Mouse (Mus musculus): ENCODE measurements around the gene Krtap13. TPM values are rescaled to one million over a fixed set of nuclear protein-coding genes. Genes with fewer than 3 reads are reported as not detected.

Krtap13 gene
- polyA plus RNA-seq, 1 experiment from 2014 or later: not detected

GRCm38 (mm10) chr16:88710757-88711156 is 40.7 kb downstream of the Krtap13 start:
- Histone ChIP-seq H3K36me3 (no peaks in the 10 kb centered on the region), H3K4me3 (no peak overlapping the region), H3K4me2 (no peak overlapping the region), H3K27me3 (no peaks in the 10 kb centered on the region), H3K4me1 (no peaks in the 10 kb centered on the region), H3K9me3 (no peaks in the 10 kb centered on the region), H3K9ac (no peak overlapping the region), H3K27ac (no peak overlapping the region)
- no peak for ATAC-seq (ENCODE audit: insufficient number of reproducible peaks, insufficient read depth, low FRiP score, low TSS enrichment, low read depth)
- WGBS: 79% methylated on average over 4 of the region's 4 CpGs

- Histone ChIP-seq H3K27ac (no peak within 1 kb of the TSS), H3K27me3 (no peaks in the 10 kb centered on the region), H3K9me3 (no peaks in the 10 kb centered on the region), H3K4me1 (no peaks in the 10 kb centered on the region), H3K36me3 (no peaks in the 10 kb centered on the region), H3K9ac (no peak within 1 kb of the TSS), H3K4me2 (no peak within 1 kb of the TSS), H3K4me3 (no peak within 1 kb of the TSS)
- ATAC-seq (ENCODE audit: insufficient number of reproducible peaks, insufficient read depth, low FRiP score, low TSS enrichment, low read depth): no peak
- WGBS: 85% methylated on average over 10 of the region's 10 CpGs
Measured at GRCm38 (mm10) chr16:88707496-88708012, 43.9 kb downstream of the Krtap13 start, which contains the start of gene 2310061N02Rik. TSS of gene 2310061N02Rik (minus strand) at chr16:88707962.

DNA sequence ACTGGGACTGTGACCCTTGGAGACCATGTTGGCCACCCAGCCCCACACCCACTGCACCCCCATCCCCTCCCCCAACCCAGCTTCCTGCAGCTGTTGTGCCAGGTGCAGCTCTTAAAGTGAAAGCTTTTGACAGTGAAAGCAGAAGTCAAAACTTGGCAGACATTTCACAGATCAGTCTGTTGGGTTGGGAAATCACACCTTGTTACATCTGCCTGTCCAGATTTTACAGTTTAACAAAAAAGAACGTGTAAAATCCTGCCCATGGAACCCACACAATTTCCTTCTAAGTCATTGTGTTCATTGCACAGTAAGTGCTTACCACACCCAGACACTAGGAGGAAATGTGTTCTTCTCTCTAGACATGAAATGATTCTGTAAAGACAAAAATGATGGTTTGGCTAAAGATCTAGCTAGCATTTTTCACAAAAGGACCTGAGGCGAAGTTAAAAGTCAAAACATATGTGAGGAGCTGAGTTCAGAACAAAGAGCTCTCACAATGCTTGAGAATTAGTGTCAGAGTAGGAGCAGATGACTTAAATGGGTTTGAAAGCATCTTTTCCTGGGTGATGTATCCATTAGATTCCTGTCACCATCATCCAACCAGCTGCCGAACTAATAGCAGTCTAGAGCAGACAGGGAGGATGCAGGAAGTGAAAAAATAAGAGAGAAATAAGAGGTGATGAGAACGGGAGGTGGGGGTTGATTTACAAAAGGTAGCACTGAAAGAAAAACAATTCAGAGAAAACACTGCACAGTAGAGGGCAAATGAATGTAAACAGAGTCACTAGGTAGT is 50.2 kb downstream of the Krtap13 start:
- Histone ChIP-seq H3K27ac (no peak overlapping the region), H3K4me2 (no peak overlapping the region), H3K9ac (no peak overlapping the region), H3K4me1 (peaks cover 3% of the 10 kb centered on the region; the same call in 1 of the 2 replicates), H3K4me3 (no peak overlapping the region), H3K9me3 (no peaks in the 10 kb centered on the region), H3K27me3 (no peaks in the 10 kb centered on the region), H3K36me3 (no peaks in the 10 kb centered on the region)
- ATAC-seq (ENCODE audit: insufficient number of reproducible peaks, insufficient read depth, low FRiP score, low TSS enrichment, low read depth): peak; percentile 37; the same call in 1 of the 2 replicates
- 17% methylated on average over 4 of the region's 4 CpGs for WGBS

Other genes starting within 250 kb of the Krtap13 start
- not detected in 2 replicates for gene Cldn17, start 244.7 kb downstream of the Krtap13 start, polyA plus RNA-seq (2015; fragmentation: Nextera tagmentation; extraction: Ambion mirVana)
- 7.9 and 10.1 TPM in 2 replicates for gene Cldn8, start 188.5 kb downstream of the Krtap13 start, polyA plus RNA-seq (2015; fragmentation: Nextera tagmentation; extraction: Ambion mirVana)
- not detected in 2 replicates for gene Krtap24-1, start 139.4 kb downstream of the Krtap13 start, polyA plus RNA-seq (2015; fragmentation: Nextera tagmentation; extraction: Ambion mirVana)
- not detected in 2 replicates for gene 2310079G19Rik, start 124.0 kb downstream of the Krtap13 start, polyA plus RNA-seq (2015; fragmentation: Nextera tagmentation; extraction: Ambion mirVana)
- gene Krtap26-1, start 103.8 kb downstream of the Krtap13 start, polyA plus RNA-seq (2015; fragmentation: Nextera tagmentation; extraction: Ambion mirVana): not detected in 2 replicates
- gene Krtap27-1, start 80.0 kb downstream of the Krtap13 start, polyA plus RNA-seq (2015; fragmentation: Nextera tagmentation; extraction: Ambion mirVana): not detected in 2 replicates
- gene 2310061N02Rik, start 43.7 kb downstream of the Krtap13 start, polyA plus RNA-seq (2015; fragmentation: Nextera tagmentation; extraction: Ambion mirVana): not detected in 2 replicates
- not detected in 2 replicates for gene Krtap13-1, start 22.8 kb downstream of the Krtap13 start, polyA plus RNA-seq (2015; fragmentation: Nextera tagmentation; extraction: Ambion mirVana)
- not detected in 2 replicates for gene 2310034C09Rik, start 7.2 kb upstream of the Krtap13 start, polyA plus RNA-seq (2015; fragmentation: Nextera tagmentation; extraction: Ambion mirVana)
- not detected in 2 replicates for gene 2310057N15Rik, start 22.6 kb upstream of the Krtap13 start, polyA plus RNA-seq (2015; fragmentation: Nextera tagmentation; extraction: Ambion mirVana)
- not detected in 2 replicates for gene Gm5965, start 26.3 kb upstream of the Krtap13 start, polyA plus RNA-seq (2015; fragmentation: Nextera tagmentation; extraction: Ambion mirVana)
- gene Gm20741, start 60.6 kb upstream of the Krtap13 start, polyA plus RNA-seq (2015; fragmentation: Nextera tagmentation; extraction: Ambion mirVana): not detected in 2 replicates
- gene Krtap15, start 68.6 kb upstream of the Krtap13 start, polyA plus RNA-seq (2015; fragmentation: Nextera tagmentation; extraction: Ambion mirVana): not detected in 2 replicates
- not detected in 2 replicates for gene Krtap14, start 74.5 kb upstream of the Krtap13 start, polyA plus RNA-seq (2015; fragmentation: Nextera tagmentation; extraction: Ambion mirVana)
- not detected in 2 replicates for gene Krtap19-1, start 117.8 kb upstream of the Krtap13 start, polyA plus RNA-seq (2015; fragmentation: Nextera tagmentation; extraction: Ambion mirVana)
- gene Krtap19-2, start 122.6 kb upstream of the Krtap13 start, polyA plus RNA-seq (2015; fragmentation: Nextera tagmentation; extraction: Ambion mirVana): not detected in 2 replicates
- gene Krtap19-3, start 126.4 kb upstream of the Krtap13 start, polyA plus RNA-seq (2015; fragmentation: Nextera tagmentation; extraction: Ambion mirVana): not detected in 2 replicates
- not detected in 2 replicates for gene Krtap19-4, start 133.5 kb upstream of the Krtap13 start, polyA plus RNA-seq (2015; fragmentation: Nextera tagmentation; extraction: Ambion mirVana)
- gene Krtap19-5, start 144.8 kb upstream of the Krtap13 start, polyA plus RNA-seq (2015; fragmentation: Nextera tagmentation; extraction: Ambion mirVana): not detected in 2 replicates
- not detected in 2 replicates for gene Krtap19-9b, start 180.6 kb upstream of the Krtap13 start, polyA plus RNA-seq (2015; fragmentation: Nextera tagmentation; extraction: Ambion mirVana)
- gene Krtap16-3, start 211.2 kb upstream of the Krtap13 start, polyA plus RNA-seq (2015; fragmentation: Nextera tagmentation; extraction: Ambion mirVana): not detected in 2 replicates